ENCODE assay signal across 11 mouse cellular contexts in genomic region chr19:8980771-8981170, GRCm38 (mm10). TPM values are rescaled to one million over a fixed set of nuclear protein-coding genes. Genes with fewer than 3 reads are reported as not detected.
A peak's percentile ranks its signal among the peaks of the same experiment; 100 is the strongest.
DNase-seq lines count a peak whose midpoint lies in the region; ATAC-seq lines count a peak whose summit lies in the region.
"Had no signal": no experiment of that assay in that cellular context is flagged by ENCODE, and none has a peak within 500 bp of the region (broad histone marks: within the 10 kb centered on the region; RNA-seq: fewer than 3 reads in every experiment).

No protein-coding gene starts in this region.

- H3K27ac ChIP-seq in heart, embryonic 13.5 days (replicated peaks), result peak overlapping the region; percentile 36; the same call in 1 of the 2 replicates
- H3K27ac ChIP-seq in macrophage, result peak overlapping the region; percentile 98
- H3K27ac ChIP-seq: midbrain, embryonic 12.5 days had no signal

- no peak for ATAC-seq in heart, embryonic 13.5 days (ENCODE audit: extremely low read depth, insufficient number of reproducible peaks, low FRiP score, low TSS enrichment)
- ATAC-seq: activated CD4-positive, CD25-positive, alpha-beta regulatory T cell, adult 4 months had no signal

- WGBS in heart, embryonic 13.5 days, result 57% methylated on average over 5 of the region's 5 CpGs
- WGBS in macrophage (ENCODE audit: missing documents), result 0% methylated on average over 5 of the region's 5 CpGs

- intact Hi-C loops in left cerebral cortex, postnatal 10 days (cut with DNase I), result no loop called here

- no peak overlapping the region for H3K4me3 ChIP-seq in heart, embryonic 13.5 days
- no peak overlapping the region for H3K4me3 ChIP-seq in macrophage (ENCODE audit: inconsistent target)
- H3K4me3 ChIP-seq: midbrain, embryonic 12.5 days had no signal

- no peaks in the 10 kb centered on the region for H3K9me3 ChIP-seq in heart, embryonic 13.5 days
- H3K9me3 ChIP-seq: midbrain, embryonic 12.5 days had no signal

- no peak overlapping the region for H3K4me2 ChIP-seq in heart, embryonic 13.5 days
- H3K4me2 ChIP-seq: midbrain, embryonic 12.5 days had no signal

- no peaks in the 10 kb centered on the region for H3K27me3 ChIP-seq in heart, embryonic 13.5 days (replicated peaks)

- peaks cover 52% of the 10 kb centered on the region for H3K36me3 ChIP-seq in heart, embryonic 13.5 days
- peaks cover 10% of the 10 kb centered on the region for H3K36me3 ChIP-seq in macrophage (ENCODE audit: inconsistent target)

- no peak overlapping the region for H3K9ac ChIP-seq in heart, embryonic 13.5 days
- H3K9ac ChIP-seq: midbrain, embryonic 12.5 days had no signal

- no peak for DNase-seq in heart, postnatal 4 days
- DNase-seq in B cell, adult 2 months, result peak; percentile 76 to 84
- DNase-seq in adrenal gland, postnatal 25 days, result peak; percentile 31
- no peak for DNase-seq in frontal cortex, postnatal 25 days (ENCODE audit: low spot score in 2 of 2)
- no peak for DNase-seq in left cerebral cortex, postnatal 10 days (ENCODE audit: extremely low spot score in 1 of 2, low spot score in 2 of 2)
- no peak for DNase-seq in right cerebral cortex, postnatal 36 days (ENCODE audit: low spot score in 2 of 2)
- DNase-seq: right cerebral cortex, postnatal 4 days had no signal

- peaks cover 70% of the 10 kb centered on the region for H3K79me2 ChIP-seq in macrophage (ENCODE audit: inconsistent target)

- H3K4me1 ChIP-seq in heart, embryonic 13.5 days, result peaks cover 67% of the 10 kb centered on the region

RNA-seq across cellular contexts. Expression of gene Ahnak, which starts 8.3 kb away (rescaled TPM):
- 22.8 TPM in 2 replicates for polyA plus RNA-seq in heart, embryonic 13.5 days (2015; fragmentation: Nextera tagmentation; extraction: Ambion mirVana)
- total RNA-seq in heart, postnatal 4 days (2021), result 100 to 1,000 TPM; 303 to 328 TPM
- total RNA-seq in adrenal gland, postnatal 25 days (2021), result 93.0 and 106 TPM in 2 replicates
- total RNA-seq in macrophage (2018; cell fraction: chromatin; rRNA removed), result 1,000 to 10,000 TPM in 14 of 26 experiments, 100 to 1,000 TPM in 12; 456 to 7,544 (median 1,268) TPM
- 100 to 1,000 TPM; 156 to 966 (median 391) TPM for total RNA-seq in macrophage (2018; cell fraction: cytosol; rRNA removed)
- 1,000 to 10,000 TPM in 9 of 26 experiments, 100 to 1,000 TPM in 17; 420 to 2,179 (median 869) TPM for total RNA-seq in macrophage (2018; cell fraction: nucleus; rRNA removed)
- polyA plus RNA-seq in macrophage (2018), result 97.5 to 169 TPM (median 125 TPM) in 3 replicates
- 10 to 100 TPM; 14.5 to 17.8 TPM for total RNA-seq in left cerebral cortex, postnatal 10 days (2021)

RNA-seq across cellular contexts. Expression of gene Eef1g, which starts 13.9 kb away (rescaled TPM):
- polyA plus RNA-seq in heart, embryonic 13.5 days (2015; fragmentation: Nextera tagmentation; extraction: Ambion mirVana), result 251 and 281 TPM in 2 replicates
- total RNA-seq in heart, postnatal 4 days (2021), result 100 to 1,000 TPM; 357 to 371 TPM
- 327 and 416 TPM in 2 replicates for total RNA-seq in adrenal gland, postnatal 25 days (2021)
- total RNA-seq in macrophage (2018; cell fraction: chromatin; rRNA removed), result 100 to 1,000 TPM in 21 of 26 experiments, 10 to 100 TPM in 5; 53.9 to 227 (median 126) TPM
- total RNA-seq in macrophage (2018; cell fraction: cytosol; rRNA removed), result 100 to 1,000 TPM; 190 to 422 (median 272) TPM
- total RNA-seq in macrophage (2018; cell fraction: nucleus; rRNA removed), result 100 to 1,000 TPM in 21 of 26 experiments, 10 to 100 TPM in 5; 78.8 to 331 (median 129) TPM
- 224 to 506 TPM (median 366 TPM) in 3 replicates for polyA plus RNA-seq in macrophage (2018)
- 100 to 1,000 TPM; 228 to 251 TPM for total RNA-seq in left cerebral cortex, postnatal 10 days (2021)

RNA-seq across cellular contexts. Expression of gene Tut1, which starts 27.1 kb away (rescaled TPM):
- 16.3 and 17.1 TPM in 2 replicates for polyA plus RNA-seq in heart, embryonic 13.5 days (2015; fragmentation: Nextera tagmentation; extraction: Ambion mirVana)
- 1 to 10 TPM; 8.3 to 9.6 TPM for total RNA-seq in heart, postnatal 4 days (2021)
- 23.1 and 23.6 TPM in 2 replicates for total RNA-seq in adrenal gland, postnatal 25 days (2021)
- total RNA-seq in macrophage (2018; cell fraction: chromatin; rRNA removed), result 10 to 100 TPM in 25 of 26 experiments, 1 to 10 TPM in 1; 8.5 to 41.5 (median 30.1) TPM
- total RNA-seq in macrophage (2018; cell fraction: cytosol; rRNA removed), result 10 to 100 TPM in 17 of 26 experiments, 1 to 10 TPM in 9; 4.9 to 15.3 (median 11.1) TPM
- 10 to 100 TPM; 10.2 to 38.9 (median 21.4) TPM for total RNA-seq in macrophage (2018; cell fraction: nucleus; rRNA removed)
- polyA plus RNA-seq in macrophage (2018), result 11.5 to 14.4 TPM (median 13.4 TPM) in 3 replicates
- total RNA-seq in left cerebral cortex, postnatal 10 days (2021), result 10 to 100 TPM; 14.6 to 16.0 TPM

RNA-seq across cellular contexts. Expression of gene Mta2, which starts 39.1 kb away (rescaled TPM):
- 83.6 and 88.0 TPM in 2 replicates for polyA plus RNA-seq in heart, embryonic 13.5 days (2015; fragmentation: Nextera tagmentation; extraction: Ambion mirVana)
- 10 to 100 TPM; 62.5 to 63.8 TPM for total RNA-seq in heart, postnatal 4 days (2021)
- total RNA-seq in adrenal gland, postnatal 25 days (2021), result 98.6 and 104 TPM in 2 replicates
- total RNA-seq in macrophage (2018; cell fraction: chromatin; rRNA removed), result 100 to 1,000 TPM in 24 of 26 experiments, 10 to 100 TPM in 2; 88.3 to 226 (median 144) TPM
- total RNA-seq in macrophage (2018; cell fraction: cytosol; rRNA removed), result 10 to 100 TPM; 44.2 to 69.6 (median 59.4) TPM
- total RNA-seq in macrophage (2018; cell fraction: nucleus; rRNA removed), result 100 to 1,000 TPM in 7 of 26 experiments, 10 to 100 TPM in 19; 59.1 to 117 (median 82.6) TPM
- polyA plus RNA-seq in macrophage (2018), result 63.1 to 68.2 TPM (median 63.7 TPM) in 3 replicates
- 10 to 100 TPM; 50.2 to 52.4 TPM for total RNA-seq in left cerebral cortex, postnatal 10 days (2021)

RNA-seq across cellular contexts. Expression of gene Eml3, which starts 51.4 kb away (rescaled TPM):
- 14.4 and 14.9 TPM in 2 replicates for polyA plus RNA-seq in heart, embryonic 13.5 days (2015; fragmentation: Nextera tagmentation; extraction: Ambion mirVana)
- 10 to 100 TPM; 15.4 to 16.6 TPM for total RNA-seq in heart, postnatal 4 days (2021)
- 57.2 and 67.5 TPM in 2 replicates for total RNA-seq in adrenal gland, postnatal 25 days (2021)
- total RNA-seq in macrophage (2018; cell fraction: chromatin; rRNA removed), result 100 to 1,000 TPM in 9 of 26 experiments, 10 to 100 TPM in 17; 50.6 to 172 (median 87.4) TPM
- total RNA-seq in macrophage (2018; cell fraction: cytosol; rRNA removed), result 10 to 100 TPM; 10.0 to 28.9 (median 19.9) TPM
- 10 to 100 TPM; 26.1 to 93.8 (median 46.9) TPM for total RNA-seq in macrophage (2018; cell fraction: nucleus; rRNA removed)
- 17.0 to 32.0 TPM (median 23.3 TPM) in 3 replicates for polyA plus RNA-seq in macrophage (2018)
- 1 to 10 TPM; 7.5 to 8.5 TPM for total RNA-seq in left cerebral cortex, postnatal 10 days (2021)

Comparison
In these comparisons a context has a peak if more than half of its experiments do, and no peak if none do; other contexts are left out.
1. DNase-seq: peak in B cell, adult 2 months (2 of 2) and adrenal gland, postnatal 25 days (single experiment); none in heart, postnatal 4 days (single experiment), frontal cortex, postnatal 25 days (0 of 2), left cerebral cortex, postnatal 10 days (0 of 2) and right cerebral cortex, postnatal 36 days (0 of 2).